Mouse (Mus musculus) thymus, postnatal 0 days (tissue): ENCODE data around the gene Ipo4. TPM values are rescaled to one million over a fixed set of nuclear protein-coding genes. Genes with fewer than 3 reads are reported as not detected.
A peak's percentile ranks its signal among the peaks of the same experiment; 100 is the strongest.

Source experiments
- DNase-seq: peaks from one replicate; pipeline ENCODE4 v3.0.0-alpha.2; 2015; ENCODE audit warnings: low spot score
- polyA plus RNA-seq: library from polyadenylated mRNA; unstranded; fragments of >200 nt; fragmentation: Nextera tagmentation; extraction: Ambion mirVana; gene quantifications from 2 replicates; pipeline ENCODE4 v1.2.1, GENCODE M21; 2015

The Ipo4 gene
- polyA plus RNA-seq, 1 experiment from 2014 or later = 32.8 TPM

DNA sequence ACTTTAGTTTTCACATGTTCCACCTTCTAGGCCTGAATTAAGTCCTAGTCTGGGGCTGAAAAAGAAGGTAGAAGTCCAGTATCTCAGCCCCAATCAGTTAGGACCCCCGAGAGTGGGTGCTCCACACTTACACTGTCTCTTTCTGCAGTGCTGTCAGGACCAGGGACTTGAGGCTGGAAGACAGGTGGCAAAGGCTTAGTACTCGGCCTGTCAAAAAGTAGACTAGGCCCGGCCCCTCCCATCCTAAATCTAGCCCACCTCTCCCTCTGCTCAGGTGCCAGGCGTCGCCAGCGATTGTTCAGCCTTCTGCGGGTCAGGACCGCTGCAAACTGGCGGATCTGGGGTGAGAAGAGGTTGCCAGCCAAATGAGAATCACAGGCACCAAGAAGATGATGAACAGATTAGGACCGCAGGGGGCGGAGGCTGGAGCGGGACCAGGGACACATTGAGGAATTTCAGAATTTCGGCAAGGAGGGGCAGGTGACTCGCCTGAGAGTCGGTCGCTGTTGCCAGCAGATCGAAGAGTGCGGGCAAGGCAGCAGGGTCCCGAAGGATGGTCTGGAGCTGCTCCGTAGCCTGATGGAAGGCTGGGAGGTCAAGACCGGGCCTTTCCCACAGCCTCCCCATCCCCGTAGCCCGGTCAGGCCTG is 759 bp downstream of the Ipo4 start:
- no peak for DNase-seq

DNA sequence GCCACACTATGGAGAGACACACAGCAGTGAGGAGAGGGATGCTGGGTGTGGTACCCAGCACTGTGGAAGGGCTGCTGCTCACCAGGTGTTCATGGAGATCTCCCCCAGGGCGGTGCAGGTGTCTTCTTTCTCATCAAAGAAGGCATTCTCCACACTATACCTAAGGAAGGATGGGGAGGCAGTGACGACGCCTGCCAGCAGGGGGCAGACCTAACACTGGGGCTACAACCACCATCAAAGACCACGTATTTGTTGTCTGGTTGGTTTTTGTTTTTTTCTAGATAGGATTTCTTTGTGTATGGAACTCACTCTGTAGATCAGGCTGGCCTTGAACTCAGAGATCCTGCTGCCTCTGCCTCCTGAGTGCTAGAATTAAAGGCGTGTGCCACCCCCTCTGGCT is 6.4 kb downstream of the Ipo4 start:
- peak; percentile 80 for DNase-seq

DNA sequence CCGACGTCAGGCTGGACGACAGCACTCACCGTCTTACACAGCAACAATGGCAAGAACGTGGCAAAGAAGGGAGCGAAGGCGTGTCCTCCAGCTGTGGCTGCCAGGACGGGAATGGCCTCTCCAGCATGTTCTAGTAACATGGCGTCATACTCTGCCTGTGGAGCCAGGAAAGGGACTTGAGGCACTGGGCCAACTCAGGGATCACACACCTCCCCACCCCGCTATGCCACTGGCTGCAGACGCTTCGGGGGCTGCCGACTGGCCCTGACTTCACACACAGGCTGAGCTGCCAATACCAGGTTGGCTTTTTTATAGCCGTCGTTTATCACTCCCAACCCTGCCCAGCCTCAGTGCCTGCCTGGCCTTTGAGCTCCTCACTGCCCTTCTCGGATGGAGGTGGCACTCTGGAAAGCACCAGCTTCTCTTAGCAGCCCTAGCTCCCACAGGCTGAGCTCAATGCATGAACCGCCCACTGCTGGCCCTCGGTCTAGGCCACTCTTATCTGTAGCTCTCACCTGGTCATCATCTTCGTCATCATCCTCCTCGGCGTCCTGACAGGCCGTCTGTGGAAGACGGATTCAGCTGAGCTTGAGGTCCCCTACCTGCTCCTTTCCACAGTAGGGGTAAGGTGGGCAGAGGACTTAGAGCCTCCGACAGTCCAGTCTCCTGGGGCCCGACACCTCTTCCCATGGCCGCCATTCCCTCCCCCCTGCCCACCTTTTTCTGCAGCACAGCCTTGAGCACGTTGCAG is 7.5 kb downstream of the Ipo4 start:
- DNase-seq = no peak

DNA sequence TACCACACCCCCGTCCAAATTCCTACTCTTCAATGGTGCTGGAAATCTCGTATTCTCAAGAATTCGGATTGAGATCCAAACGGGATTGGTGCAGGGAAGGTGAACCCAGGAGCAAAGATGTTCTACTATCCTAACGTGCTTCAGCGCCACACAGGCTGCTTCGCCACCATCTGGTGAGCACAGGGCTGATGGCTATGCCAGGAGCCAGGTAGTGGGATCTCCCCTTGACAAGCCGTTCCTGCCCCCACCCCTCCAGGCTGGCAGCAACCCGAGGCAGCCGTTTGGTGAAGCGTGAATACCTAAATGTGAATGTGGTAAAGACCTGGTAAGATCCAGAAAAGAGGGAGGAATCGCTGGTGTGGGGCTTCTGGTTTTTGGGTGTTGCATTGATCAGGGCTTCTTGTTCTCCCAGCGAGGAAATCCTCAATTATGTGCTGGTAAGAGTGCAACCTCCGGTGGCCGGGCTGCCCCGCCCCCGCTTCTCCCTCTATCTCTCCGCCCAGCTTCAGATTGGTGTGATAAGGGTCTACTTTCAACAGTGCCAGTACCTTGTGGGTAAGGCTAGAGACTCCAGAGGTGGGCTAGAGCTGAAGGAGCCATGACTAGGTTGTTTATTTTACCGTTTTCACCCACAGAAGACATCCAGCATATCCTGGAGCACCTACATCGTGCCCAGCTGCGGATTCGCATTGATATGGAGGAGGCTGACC is 17.1 kb downstream of the Ipo4 start:
- no peak for DNase-seq

DNA sequence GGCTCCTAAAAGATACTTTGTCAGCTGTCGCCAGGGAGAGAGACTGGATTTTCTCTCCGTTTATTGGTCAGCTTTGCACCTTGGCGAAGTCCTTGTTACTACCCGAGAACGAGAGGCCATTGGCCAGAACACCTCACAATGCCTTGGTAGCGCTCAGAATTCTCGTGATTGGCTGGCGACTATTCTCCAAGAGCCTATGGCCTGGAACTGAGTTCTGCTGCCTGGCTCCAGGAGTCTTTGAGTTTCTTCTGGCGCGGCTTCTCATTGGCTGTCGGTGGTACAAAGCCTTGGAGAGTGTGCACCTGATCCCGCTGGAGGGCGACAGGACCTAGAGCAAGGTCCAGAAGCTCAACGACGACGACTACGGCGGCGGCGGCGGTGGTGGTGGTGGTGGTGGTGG is 17.9 kb downstream of the Ipo4 start, which contains the start of gene Rec8:
Gene Rec8 (plus strand): TSS at position 216 of the 400 bp plus-strand sequence.
- DNase-seq = peak; percentile 64

DNA sequence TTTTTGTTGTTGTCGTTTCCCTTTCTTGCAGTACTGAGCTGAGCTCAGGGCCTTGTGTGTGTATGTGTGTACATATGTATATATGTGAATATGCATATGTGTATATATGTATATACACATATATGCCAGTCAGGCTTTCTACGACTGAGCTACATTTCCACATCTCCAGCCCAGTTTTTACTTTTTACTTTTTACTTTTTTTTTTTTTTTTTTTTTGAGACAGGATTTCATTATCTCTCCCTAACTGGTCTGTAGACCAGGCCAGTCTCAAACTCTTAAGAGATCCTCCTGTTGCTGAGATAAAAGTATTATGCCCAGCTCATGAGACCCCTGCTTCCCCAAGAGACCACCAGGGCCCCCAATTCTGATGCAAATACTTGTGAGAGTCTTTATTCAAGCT is 18.9 kb downstream of the Ipo4 start:
- DNase-seq = no peak

DNA sequence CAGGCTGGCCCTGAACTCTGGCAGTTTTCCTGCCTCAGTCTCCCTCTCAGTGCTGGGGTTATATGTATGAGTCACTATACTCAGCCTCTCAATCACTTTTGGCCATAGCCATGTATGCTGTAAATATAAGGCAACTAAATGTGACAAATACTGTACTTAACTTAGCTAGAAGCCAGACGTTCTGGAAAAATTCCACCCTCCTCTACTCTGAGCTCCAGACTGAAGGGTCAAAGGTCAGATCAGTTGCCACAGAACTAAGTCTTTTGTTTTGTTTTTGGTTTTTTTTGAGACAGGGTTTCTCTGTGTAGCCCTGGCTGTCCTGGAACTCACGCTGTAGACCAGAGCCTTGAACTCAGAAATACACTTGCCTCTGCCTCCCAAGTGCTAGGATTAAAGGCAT is 19.9 kb downstream of the Ipo4 start:
- DNase-seq = no peak

DNA sequence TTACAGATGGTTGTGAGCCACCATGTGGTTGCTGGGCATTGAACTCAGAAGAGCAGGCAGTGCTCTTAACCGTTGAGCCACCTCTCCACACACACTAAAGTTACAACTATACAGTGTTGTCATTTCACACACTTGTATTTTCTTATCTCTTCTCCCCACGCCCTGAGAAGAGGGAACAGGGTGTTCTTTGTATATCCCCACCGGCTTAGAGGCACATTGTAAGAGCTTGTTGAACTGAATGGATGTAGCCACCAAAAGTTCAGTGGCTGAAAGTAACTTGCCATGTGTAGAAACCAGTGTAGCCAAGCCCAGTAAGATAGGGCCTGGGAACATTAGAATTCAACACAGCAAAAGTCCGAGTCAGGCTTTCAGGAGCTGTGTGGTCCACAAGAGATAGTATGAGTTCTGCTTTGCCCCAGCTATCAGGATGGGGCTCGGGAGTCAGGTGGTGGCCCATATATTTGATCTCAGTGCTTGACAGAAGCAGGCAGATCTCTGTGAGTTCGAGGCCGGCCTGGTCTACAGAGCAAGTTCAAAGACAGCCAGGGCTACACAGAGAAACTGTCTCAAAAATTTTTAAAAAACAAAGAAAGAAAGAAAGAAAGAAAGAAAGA is 21.1 kb downstream of the Ipo4 start:
- DNase-seq = no peak

DNA sequence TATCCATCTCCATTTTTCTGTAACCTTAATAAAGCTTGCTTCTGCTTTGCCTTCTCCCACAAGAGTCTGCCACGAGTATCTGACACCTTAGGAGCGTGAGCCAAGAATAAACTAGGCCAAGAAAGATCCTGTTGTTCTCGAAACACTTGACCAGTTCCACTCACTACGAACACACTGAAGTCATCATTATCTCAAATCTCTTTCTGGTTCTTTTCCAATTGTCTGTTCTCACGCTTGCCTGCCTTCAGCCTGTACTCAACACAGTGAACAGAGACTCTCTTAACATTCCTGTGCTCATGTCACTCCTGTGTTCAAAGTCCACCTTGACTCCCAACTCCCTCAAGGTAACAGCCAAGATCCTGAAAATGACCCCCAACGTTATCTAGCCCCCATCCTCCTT is 22.4 kb downstream of the Ipo4 start:
- no peak for DNase-seq

DNA sequence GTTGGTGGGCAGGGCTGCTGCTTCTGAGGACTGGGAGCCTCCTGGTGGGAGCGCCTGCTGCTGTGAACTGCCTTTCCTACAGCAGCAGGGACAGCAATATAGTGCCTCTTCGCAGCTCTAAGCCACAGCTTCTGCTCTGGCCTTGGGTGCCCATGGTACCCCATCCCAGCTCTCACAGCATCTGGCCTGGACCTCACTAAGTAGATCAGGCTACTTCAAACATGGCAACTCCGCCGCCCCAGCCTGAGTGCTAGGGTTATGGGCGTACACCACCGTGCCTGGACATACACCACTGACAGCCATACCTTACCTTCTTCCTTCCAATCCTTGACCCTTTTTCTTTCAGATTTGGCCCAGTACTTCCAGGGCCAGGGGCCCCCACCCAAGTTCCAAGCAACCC is 27.4 kb downstream of the Ipo4 start:
- DNase-seq = no peak

DNA sequence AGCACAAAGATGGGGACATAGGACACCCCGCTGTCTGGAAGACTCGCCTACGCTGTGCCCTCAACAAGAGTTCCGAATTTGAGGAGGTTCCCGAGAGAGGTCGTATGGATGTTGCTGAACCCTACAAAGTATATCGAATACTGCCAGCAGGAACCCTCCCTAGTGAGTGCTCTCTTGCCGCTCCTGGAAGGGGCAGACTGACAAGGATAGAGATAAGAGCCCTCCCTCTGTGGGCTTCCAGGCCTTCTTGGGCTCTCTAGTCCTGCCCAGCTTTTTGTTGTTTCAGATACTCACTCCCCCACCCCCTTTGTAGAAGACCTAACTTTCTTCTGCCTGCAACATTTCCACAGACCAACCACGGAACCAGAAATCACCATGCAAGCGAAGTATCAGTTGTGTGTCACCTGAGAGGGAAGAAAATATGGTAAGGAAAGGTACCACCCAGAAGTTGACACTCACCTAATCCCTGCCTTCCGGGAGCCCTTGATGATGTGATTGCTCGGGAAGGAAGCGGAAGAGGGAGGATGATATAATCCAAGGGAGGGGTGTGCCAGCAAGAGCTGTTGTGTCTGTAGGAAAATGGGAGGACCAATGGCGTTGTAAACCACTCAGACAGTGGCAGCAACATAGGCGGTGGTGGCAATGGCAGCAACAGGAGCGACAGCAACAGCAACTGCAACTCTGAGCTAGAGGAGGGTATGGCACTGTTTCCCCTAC is 29.9 kb downstream of the Ipo4 start:
- no peak for DNase-seq

DNA sequence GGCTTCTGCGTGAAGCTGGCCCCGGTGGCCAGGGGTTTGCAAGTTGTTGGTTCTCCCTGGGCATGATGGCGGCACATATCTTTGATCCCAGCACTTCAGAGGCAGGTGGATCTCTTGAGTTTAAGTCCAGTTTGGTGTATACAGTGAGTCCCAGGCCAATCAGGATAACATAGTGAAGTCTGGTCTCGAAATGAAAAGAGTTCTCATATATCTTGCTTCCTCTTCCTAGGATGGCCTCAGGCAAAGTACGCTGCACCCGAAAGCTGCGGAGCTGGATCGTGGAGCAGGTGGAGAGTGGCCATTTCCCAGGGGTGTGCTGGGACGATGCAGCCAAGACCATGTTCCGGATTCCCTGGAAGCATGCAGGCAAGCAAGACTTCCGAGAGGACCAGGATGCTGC is 30.9 kb downstream of the Ipo4 start:
- DNase-seq = no peak

DNA sequence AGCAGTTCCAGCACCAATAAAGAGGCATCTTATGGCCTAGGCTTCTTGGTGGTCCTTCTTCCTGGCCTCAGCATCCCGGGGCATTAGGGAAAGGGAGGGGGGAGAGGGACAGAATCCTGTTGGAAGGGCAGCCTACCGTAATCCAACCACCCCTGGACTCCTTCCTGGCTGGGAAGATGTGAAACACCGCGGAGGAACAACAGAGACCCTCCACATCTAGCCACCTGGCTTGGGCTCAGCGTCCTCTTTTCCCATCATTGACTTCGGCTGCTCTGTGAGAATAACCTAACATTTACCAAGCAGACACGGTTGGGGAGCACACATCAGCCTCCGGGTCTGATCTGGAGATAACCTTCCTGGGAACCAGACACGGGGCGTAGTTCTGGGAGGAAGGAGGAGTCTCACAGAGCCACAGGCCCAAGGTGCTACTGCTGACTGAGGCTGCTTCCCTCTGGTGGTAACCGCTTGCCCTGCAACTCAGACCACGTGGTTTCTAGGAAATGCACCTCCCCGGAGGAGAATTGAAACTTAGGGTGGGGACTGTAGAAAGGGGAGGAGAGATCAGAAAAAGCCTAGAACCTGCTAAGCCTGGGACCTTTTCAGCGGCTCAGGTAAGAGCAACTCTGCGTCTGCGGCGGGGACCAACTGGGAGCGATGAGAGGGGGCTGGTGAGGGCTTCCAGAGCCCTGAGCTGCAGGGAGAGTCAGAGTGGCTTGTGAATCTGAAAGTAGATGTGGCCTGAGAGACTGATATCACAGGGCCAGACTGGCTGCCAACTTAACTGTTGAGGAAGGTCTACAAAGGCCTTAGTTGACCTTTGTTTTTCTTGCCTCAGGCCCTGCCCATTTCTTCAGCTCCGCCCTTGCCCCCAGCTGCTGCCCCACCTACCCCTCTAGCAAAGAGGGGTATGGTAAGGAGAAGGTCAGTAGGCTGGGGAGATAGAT is 31.9 kb downstream of the Ipo4 start:
- DNase-seq = peak; percentile 95

DNA sequence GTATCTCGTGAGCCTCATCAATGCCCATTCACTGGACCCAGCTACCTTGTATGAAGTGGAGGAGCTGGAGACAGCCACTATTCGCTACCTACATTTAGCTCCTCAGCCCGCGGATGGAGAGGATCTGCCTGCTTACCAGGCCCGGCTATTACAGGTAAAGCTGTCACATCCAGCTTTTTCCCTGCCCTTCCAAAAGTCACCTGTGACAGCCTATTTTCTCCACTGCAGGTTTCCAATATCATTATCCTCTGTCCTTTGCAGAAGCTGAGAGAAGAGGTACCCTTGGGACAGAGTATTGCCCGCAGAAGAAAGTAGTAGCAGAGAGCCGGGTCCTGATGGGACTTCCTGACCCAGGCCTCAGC is 32.5 kb downstream of the Ipo4 start, which contains the start of gene Irf9:
Gene Irf9 (plus strand): TSS at position 301 of the 362 bp plus-strand sequence.
- DNase-seq = no peak

DNA sequence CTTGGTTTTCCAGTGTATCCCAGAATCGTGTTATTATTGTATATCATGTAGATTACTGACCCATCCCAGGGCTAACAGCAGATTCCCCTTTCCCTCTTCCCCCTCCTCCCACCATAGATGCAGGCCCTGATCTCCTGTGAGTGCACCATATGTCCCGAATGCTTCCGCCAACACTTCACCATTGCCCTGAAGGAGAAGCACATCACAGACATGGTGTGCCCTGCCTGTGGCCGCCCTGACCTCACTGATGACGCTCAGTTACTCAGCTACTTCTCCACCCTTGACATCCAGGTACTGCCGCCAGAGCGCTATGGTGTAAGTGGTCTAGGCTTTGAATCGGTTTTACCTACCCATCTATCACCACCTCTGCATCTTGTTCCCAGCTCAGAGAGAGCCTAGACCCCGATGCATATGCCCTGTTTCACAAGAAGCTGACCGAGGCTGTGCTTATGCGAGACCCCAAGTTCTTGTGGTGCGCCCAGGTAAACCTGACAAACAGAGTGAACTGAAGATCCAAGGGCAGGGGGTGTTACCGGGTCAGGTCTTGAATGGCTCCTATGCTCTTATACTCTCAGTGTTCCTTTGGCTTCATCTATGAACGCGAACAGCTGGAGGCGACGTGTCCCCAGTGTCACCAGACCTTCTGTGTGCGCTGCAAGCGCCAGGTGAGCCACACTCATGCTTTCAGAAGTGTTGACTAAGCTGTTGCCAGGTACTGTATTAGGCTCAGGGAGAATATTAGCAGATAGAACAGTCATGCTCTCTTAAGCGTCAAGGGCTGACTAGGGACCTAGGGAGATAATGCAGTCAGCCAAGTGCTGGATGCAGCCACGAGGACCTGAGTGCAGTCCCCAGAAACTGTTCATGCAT is 37.0 kb downstream of the Ipo4 start:
- DNase-seq = no peak

DNA sequence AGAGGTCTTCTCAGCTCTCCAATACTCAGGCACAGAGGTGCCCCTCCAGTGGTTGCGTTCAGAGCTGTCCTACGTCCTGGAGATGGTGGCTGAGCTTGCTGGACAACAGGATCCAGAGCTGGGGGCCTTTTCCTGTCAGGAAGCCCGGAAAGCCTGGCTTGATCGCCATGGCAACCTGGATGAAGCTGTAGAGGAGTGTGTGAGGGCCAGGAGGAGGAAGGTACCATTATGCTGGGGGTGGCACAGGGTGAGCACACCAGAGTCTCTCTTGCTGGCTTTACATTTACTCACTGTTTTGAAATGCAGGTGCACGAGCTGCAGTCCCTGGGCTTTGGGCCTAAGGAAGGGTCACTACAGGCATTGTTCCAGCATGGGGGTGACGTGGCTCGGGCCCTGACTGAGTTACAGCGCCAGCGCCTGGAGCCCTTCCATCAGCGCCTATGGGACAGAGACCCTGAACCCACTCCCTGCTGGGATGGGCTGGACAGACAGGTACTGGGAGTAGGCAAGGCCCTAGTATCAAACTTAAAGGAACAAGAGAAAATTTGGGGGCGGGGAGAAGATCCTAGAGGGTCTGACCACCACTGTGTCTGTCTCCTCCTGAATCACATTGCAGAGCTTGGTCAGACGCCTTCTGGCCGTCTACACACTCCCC is 39.6 kb downstream of the Ipo4 start:
- no peak for DNase-seq

DNA sequence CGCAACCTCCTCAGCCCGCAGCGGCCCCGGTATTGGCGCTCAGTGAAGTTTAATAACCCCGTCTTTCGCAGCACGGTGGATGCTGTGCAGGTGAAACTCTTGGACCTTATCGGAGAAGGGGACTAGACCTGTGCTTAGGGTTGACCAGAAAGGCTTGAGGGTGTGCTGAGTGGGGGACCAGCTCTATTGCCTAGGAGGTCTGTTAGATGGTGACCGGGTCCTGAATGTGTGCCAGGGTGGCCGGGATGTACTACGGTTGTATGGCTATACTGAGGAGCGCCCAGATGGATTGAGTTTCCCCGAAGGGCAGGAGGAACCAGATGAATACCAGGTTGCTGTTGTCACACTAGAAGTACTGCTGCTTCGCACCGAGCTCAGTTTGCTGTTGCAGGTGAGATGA is 43.5 kb downstream of the Ipo4 start:
- no peak for DNase-seq

DNA sequence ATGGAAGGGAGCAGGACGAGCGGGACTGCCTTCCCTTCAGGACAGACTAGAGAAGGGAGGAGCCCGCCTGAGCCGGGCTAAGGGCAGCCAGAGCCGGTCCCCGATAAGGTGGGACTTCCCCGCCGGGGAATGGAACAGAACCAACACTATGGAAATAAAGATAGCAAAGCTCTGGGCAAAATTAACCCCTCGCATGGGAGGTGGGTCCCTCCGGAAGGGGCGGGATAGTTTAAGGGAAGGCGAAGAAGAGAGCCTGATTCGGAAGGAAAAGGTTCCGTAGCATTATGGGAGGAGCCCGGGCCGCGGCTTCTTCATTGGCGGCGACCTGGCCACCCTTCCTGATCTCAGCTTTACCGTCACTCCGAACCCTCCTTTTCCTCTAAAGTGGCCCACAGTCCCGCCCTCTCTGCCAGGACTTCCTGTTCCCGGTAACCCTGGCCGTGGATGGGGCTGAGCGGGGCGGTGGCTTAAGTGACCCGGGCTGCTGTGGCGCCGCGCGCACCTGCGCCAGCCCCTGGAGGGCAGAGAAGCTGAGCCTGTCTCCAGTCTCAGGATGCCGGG is 44.3 kb downstream of the Ipo4 start, which contains the start of gene Rnf31:
Gene Rnf31 (plus strand): TSS at position 378 of the 561 bp plus-strand sequence.
- DNase-seq = peak; percentile 82
